Mouse (Mus musculus): Measurements from ENCODE around the gene Cd38. TPM values are rescaled to one million over a fixed set of nuclear protein-coding genes. Genes with fewer than 3 reads are reported as not detected.
A peak's percentile ranks its signal among the peaks of the same experiment; 100 is the strongest.

The Cd38 gene
- polyA plus RNA-seq, 1 experiment from 2014 or later, result 17.4 TPM

- no peak overlapping the region for H3K27ac ChIP-seq (ENCODE audit: low read length)
- WGBS, result 75% methylated on average over 3 of the region's 3 CpGs
- ATAC-seq (replicated peaks; ENCODE audit: extremely low read depth, insufficient read depth, low FRiP score), result no peak
Measured at GRCm38 (mm10) chr5:43848275-43848674, 20.1 kb upstream of the Cd38 start.

GRCm38 (mm10) chr5:43853096-43853867 is 15.1 kb upstream of the Cd38 start:
- no peak overlapping the region for H3K4me2 ChIP-seq (ENCODE audit: low read depth, low read length)
- no peaks in the 10 kb centered on the region for H3K4me1 ChIP-seq (ENCODE audit: control insufficient read depth, insufficient read depth, low read length)
- H3K27ac ChIP-seq (ENCODE audit: low read length), result no peak overlapping the region
- no peak for ATAC-seq (replicated peaks; ENCODE audit: extremely low read depth, insufficient read depth, low FRiP score)
- no peak overlapping the region for H3K4me3 ChIP-seq (ENCODE audit: low read length)
- H3K27me3 ChIP-seq (ENCODE audit: control insufficient read depth, insufficient read depth, low read length), result no peaks in the 10 kb centered on the region
- WGBS, result 72% methylated on average over 11 of the region's 11 CpGs
- no peaks in the 10 kb centered on the region for H3K9me3 ChIP-seq (replicated peaks; ENCODE audit: control insufficient read depth, low read length)
- no peak overlapping the region for H3K9ac ChIP-seq (ENCODE audit: low read length)
- no peaks in the 10 kb centered on the region for H3K36me3 ChIP-seq (ENCODE audit: control insufficient read depth, insufficient read depth)

More at GRCm38 (mm10) chr5:43848275-43848674, 20.1 kb upstream of the Cd38 start:
- no peaks in the 10 kb centered on the region for H3K36me3 ChIP-seq (ENCODE audit: control insufficient read depth, insufficient read depth)
- no peaks in the 10 kb centered on the region for H3K9me3 ChIP-seq (replicated peaks; ENCODE audit: control insufficient read depth, low read length)
- no peaks in the 10 kb centered on the region for H3K27me3 ChIP-seq (ENCODE audit: control insufficient read depth, insufficient read depth, low read length)
- H3K4me3 ChIP-seq (ENCODE audit: low read length), result no peak overlapping the region
- H3K9ac ChIP-seq (ENCODE audit: low read length), result no peak overlapping the region
- no peak overlapping the region for H3K4me2 ChIP-seq (ENCODE audit: low read depth, low read length)
- no peaks in the 10 kb centered on the region for H3K4me1 ChIP-seq (ENCODE audit: control insufficient read depth, insufficient read depth, low read length)

- 72% methylated on average over 7 of the region's 7 CpGs for WGBS
Measured at GRCm38 (mm10) chr5:43853868-43854488, 14.4 kb upstream of the Cd38 start.

GRCm38 (mm10) chr5:43855769-43856168 is 12.6 kb upstream of the Cd38 start:
- Histone ChIP-seq H3K4me2 (ENCODE audit: low read depth, low read length) (no peak overlapping the region), H3K9me3 (replicated peaks; ENCODE audit: control insufficient read depth, low read length) (no peaks in the 10 kb centered on the region), H3K27ac (ENCODE audit: low read length) (peak overlapping the region; percentile 27; the same call in 1 of the 2 replicates), H3K36me3 (ENCODE audit: control insufficient read depth, insufficient read depth) (no peaks in the 10 kb centered on the region), H3K9ac (ENCODE audit: low read length) (no peak overlapping the region), H3K4me1 (ENCODE audit: control insufficient read depth, insufficient read depth, low read length) (peaks cover 2% of the 10 kb centered on the region; the same call in 1 of the 2 replicates), H3K27me3 (ENCODE audit: control insufficient read depth, insufficient read depth, low read length) (no peaks in the 10 kb centered on the region), H3K4me3 (ENCODE audit: low read length) (no peak overlapping the region)
- WGBS, result 38% methylated on average over 2 of the region's 2 CpGs
- no peak; the same call in 1 of the 2 replicates for ATAC-seq (replicated peaks; ENCODE audit: extremely low read depth, insufficient read depth, low FRiP score)

More at GRCm38 (mm10) chr5:43853868-43854488, 14.4 kb upstream of the Cd38 start:
- ATAC-seq (replicated peaks; ENCODE audit: extremely low read depth, insufficient read depth, low FRiP score), result no peak
- H3K9me3 ChIP-seq (replicated peaks; ENCODE audit: control insufficient read depth, low read length), result no peaks in the 10 kb centered on the region
- H3K4me3 ChIP-seq (ENCODE audit: low read length), result no peak overlapping the region
- H3K4me1 ChIP-seq (ENCODE audit: control insufficient read depth, insufficient read depth, low read length), result no peaks in the 10 kb centered on the region
- no peak overlapping the region for H3K4me2 ChIP-seq (ENCODE audit: low read depth, low read length)
- H3K9ac ChIP-seq (ENCODE audit: low read length), result no peak overlapping the region
- H3K36me3 ChIP-seq (ENCODE audit: control insufficient read depth, insufficient read depth), result no peaks in the 10 kb centered on the region
- no peak overlapping the region for H3K27ac ChIP-seq (ENCODE audit: low read length)
- H3K27me3 ChIP-seq (ENCODE audit: control insufficient read depth, insufficient read depth, low read length), result no peaks in the 10 kb centered on the region

- no peak overlapping the region for H3K9ac ChIP-seq (ENCODE audit: low read length)
- 40% methylated on average over 8 of the region's 8 CpGs for WGBS
- H3K4me1 ChIP-seq (ENCODE audit: control insufficient read depth, insufficient read depth, low read length), result peaks cover 2% of the 10 kb centered on the region; the same call in 1 of the 2 replicates
- no peak for ATAC-seq (replicated peaks; ENCODE audit: extremely low read depth, insufficient read depth, low FRiP score)
- H3K9me3 ChIP-seq (replicated peaks; ENCODE audit: control insufficient read depth, low read length), result no peaks in the 10 kb centered on the region
- no peaks in the 10 kb centered on the region for H3K36me3 ChIP-seq (ENCODE audit: control insufficient read depth, insufficient read depth)
- H3K4me2 ChIP-seq (ENCODE audit: low read depth, low read length), result no peak overlapping the region
- H3K4me3 ChIP-seq (ENCODE audit: low read length), result no peak overlapping the region
- H3K27ac ChIP-seq (ENCODE audit: low read length), result no peak overlapping the region
- H3K27me3 ChIP-seq (ENCODE audit: control insufficient read depth, insufficient read depth, low read length), result no peaks in the 10 kb centered on the region
Measured at GRCm38 (mm10) chr5:43859663-43860062, 8.7 kb upstream of the Cd38 start.

- H3K9me3 ChIP-seq (replicated peaks; ENCODE audit: control insufficient read depth, low read length), result no peaks in the 10 kb centered on the region
- no peak for ATAC-seq (replicated peaks; ENCODE audit: extremely low read depth, insufficient read depth, low FRiP score)
- no peaks in the 10 kb centered on the region for H3K27me3 ChIP-seq (ENCODE audit: control insufficient read depth, insufficient read depth, low read length)
- H3K4me2 ChIP-seq (ENCODE audit: low read depth, low read length), result no peak overlapping the region
- H3K36me3 ChIP-seq (ENCODE audit: control insufficient read depth, insufficient read depth), result no peaks in the 10 kb centered on the region
- peaks cover 2% of the 10 kb centered on the region; the same call in 1 of the 2 replicates for H3K4me1 ChIP-seq (ENCODE audit: control insufficient read depth, insufficient read depth, low read length)
- H3K4me3 ChIP-seq (ENCODE audit: low read length), result no peak overlapping the region
- WGBS, result 81% methylated on average over 5 of the region's 5 CpGs
- no peak overlapping the region for H3K27ac ChIP-seq (ENCODE audit: low read length)
- no peak overlapping the region for H3K9ac ChIP-seq (ENCODE audit: low read length)
Measured at GRCm38 (mm10) chr5:43860096-43860495, 8.3 kb upstream of the Cd38 start.

- Histone ChIP-seq H3K36me3 (ENCODE audit: control insufficient read depth, insufficient read depth) (no peaks in the 10 kb centered on the region), H3K27ac (ENCODE audit: low read length) (no peak overlapping the region), H3K4me3 (ENCODE audit: low read length) (no peak overlapping the region), H3K4me1 (ENCODE audit: control insufficient read depth, insufficient read depth, low read length) (peaks cover 2% of the 10 kb centered on the region; the same call in 1 of the 2 replicates), H3K9ac (ENCODE audit: low read length) (no peak overlapping the region), H3K27me3 (ENCODE audit: control insufficient read depth, insufficient read depth, low read length) (no peaks in the 10 kb centered on the region), H3K4me2 (ENCODE audit: low read depth, low read length) (no peak overlapping the region), H3K9me3 (replicated peaks; ENCODE audit: control insufficient read depth, low read length) (no peaks in the 10 kb centered on the region)
- 67% methylated on average over 5 of the region's 5 CpGs for WGBS
- no peak for ATAC-seq (replicated peaks; ENCODE audit: extremely low read depth, insufficient read depth, low FRiP score)
Measured at GRCm38 (mm10) chr5:43860670-43861431, 7.5 kb upstream of the Cd38 start.

GRCm38 (mm10) chr5:43863642-43864041 is 4.7 kb upstream of the Cd38 start:
- 53% methylated on average over 6 of the region's 6 CpGs for WGBS

More at GRCm38 (mm10) chr5:43863642-43864041, 4.7 kb upstream of the Cd38 start:
- Histone ChIP-seq H3K4me2 (ENCODE audit: low read depth, low read length) (no peak overlapping the region), H3K27me3 (ENCODE audit: control insufficient read depth, insufficient read depth, low read length) (no peaks in the 10 kb centered on the region), H3K27ac (ENCODE audit: low read length) (no peak overlapping the region), H3K9me3 (replicated peaks; ENCODE audit: control insufficient read depth, low read length) (no peaks in the 10 kb centered on the region), H3K4me3 (ENCODE audit: low read length) (no peak overlapping the region), H3K9ac (ENCODE audit: low read length) (no peak overlapping the region), H3K4me1 (ENCODE audit: control insufficient read depth, insufficient read depth, low read length) (peaks cover 8% of the 10 kb centered on the region; the same call in 1 of the 2 replicates), H3K36me3 (ENCODE audit: control insufficient read depth, insufficient read depth) (no peaks in the 10 kb centered on the region)
- no peak for ATAC-seq (replicated peaks; ENCODE audit: extremely low read depth, insufficient read depth, low FRiP score)
